Mouse (Mus musculus): ENCODE results near the gene Gm21913. TPM values are rescaled to one million over a fixed set of nuclear protein-coding genes. Genes with fewer than 3 reads are reported as not detected.

Gm21913 gene
- not detected for polyA plus RNA-seq (2015; fragmentation: Illumina TruSeq; extraction: RNeasy Lipid Tissue Mini Kit (QIAGEN cat#74804); ENCODE audit: low read depth, low replicate concordance)

DNA sequence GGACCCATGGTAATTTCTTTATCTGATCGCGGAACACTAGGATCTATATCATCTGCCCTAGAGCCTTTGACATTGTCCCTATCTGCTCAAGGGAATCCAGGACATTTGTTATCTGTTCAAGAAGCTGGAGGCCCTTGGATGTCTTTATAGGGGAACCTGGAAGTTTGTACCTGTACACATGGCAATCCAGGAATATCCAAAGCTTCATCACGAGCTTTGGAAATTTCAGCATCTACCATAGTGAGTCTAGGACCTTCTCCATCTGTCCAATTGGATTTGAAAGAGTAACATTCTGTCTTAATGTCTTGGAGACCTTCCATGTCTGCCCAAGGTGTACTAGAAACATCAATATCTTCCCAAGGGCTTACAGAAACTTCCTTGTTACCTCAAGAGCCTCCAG is at the start of gene Gm21913:
Gene Gm21913, plus strand, starts transcription at position 301 of the 400 bp plus-strand sequence.

Other genes starting within 250 kb of the Gm21913 start
- not detected for gene Gm29110, start 153.4 kb upstream of the Gm21913 start, polyA plus RNA-seq (2015; fragmentation: Illumina TruSeq; extraction: RNeasy Lipid Tissue Mini Kit (QIAGEN cat#74804); ENCODE audit: low read depth, low replicate concordance)

Measured in brain, adult 10 weeks (tissue).